Mouse (Mus musculus): Measurements from ENCODE around the gene Mfng.

The Mfng gene

DNA sequence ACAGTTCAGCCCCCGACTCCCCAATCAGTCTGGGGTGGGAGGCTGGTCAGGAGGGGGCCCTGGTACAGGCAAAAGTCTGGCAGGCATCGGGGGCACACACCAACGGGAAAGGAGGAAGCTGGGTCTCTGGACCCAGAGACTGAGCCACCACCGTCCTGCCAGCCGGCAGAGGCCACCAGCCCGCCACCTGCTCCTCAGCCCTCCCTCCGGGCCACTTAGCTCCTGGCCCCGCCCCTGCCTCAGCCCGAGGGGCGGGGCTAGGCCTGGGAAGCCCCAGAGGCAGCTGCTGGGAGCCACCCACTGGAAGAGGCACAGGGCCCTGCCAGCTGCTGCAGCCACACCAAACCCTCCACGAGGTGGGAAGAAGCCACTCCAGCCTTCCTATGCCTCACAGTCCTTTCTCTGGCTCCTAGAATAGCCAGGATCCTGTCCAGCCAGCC lies at the start of gene Mfng:
Gene Mfng, minus strand, starts transcription at position 186 of the 440 bp plus-strand sequence.
- DNase-seq: peak; percentile 99

DNA sequence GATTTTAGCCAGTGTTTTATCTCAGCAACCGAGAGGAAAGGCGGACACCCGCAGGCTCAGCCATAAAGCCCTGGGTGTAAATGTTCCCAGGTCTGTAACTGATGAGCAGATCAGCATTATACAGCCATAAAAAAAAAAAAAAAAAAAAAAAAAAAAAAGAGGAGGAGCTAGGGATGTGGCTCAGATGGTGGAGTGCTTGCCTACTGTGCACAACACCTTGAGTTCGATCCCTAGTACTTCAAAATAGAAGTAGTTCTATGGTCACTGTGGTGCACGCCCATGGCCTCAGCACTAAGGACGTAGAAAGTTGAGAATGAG lies 42.8 kb upstream of the Mfng start:
- DNase-seq: no peak

DNA sequence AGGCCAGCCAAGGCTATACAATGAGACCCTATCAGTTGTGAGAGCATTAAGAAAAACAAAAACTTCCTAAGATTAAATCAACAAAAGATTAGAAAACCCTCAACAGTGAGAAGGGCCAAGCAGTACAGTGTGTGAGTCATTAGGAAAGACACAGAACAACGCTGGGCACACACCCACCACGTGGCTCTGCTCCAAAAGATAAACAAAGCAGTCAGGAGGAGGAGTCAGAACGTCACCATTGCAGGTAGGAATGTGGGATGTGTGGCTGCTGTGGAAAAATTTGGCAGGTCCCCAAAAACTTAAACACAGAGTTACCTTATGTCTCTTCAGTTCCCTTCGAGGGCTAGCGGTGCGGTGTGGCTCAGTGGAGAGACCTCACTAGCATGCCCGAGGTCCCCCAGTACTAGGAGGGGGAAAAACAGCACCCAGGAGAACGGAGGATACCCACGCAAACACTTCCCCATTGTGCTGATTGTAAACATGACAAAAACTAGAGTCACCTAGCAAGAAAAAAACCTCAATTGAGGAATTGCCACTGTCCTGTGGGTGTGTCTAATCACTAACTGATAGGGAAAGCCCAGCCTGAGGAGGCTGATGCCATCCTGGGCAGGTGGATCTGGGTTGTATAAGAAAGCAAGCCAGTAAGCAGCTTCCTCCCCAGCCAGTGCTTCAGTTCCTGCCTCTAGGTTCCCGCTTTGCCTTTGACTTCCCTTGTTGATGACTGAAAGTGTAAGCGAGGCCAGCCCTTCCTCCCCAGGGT lies 42.2 kb upstream of the Mfng start:
- peak; percentile 96 for DNase-seq

DNA sequence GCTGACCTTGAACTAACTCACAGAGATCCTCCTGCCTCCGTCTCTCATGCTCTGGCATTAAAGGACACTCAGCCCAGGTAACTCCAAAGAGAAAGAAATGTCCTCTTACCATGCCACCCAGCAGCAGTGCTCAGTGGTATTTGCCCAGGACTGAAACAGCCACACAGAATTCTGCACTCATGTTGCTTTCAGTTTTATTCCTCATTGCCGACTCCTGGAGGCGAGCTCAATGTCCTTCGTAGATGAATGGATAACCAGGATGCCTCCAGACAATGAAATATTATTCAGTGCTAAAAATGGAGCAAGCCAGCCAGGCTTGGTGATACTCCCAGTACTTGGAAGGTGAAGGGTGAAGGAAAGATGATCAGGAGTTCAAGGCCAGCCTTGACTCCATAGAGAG lies 40.3 kb upstream of the Mfng start:
- peak; percentile 87 for DNase-seq

DNA sequence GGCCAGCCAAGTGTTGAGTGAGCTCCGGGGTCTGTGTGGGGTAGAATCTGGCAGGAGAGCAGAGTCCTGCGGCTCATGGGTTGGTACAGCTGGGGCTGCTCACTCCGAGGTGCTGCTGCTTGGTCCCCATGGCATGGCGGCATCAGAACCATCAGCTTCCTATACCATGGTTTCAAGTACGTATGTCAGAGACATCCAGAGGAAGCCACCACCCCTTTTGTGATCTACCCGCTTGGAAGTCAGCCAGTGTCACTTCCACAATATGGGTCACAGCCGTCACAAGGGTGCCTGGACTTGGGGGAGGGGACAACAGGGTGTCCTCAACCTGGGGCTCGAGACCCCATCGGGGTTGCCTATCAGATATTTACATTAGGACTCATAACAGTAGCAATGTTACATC lies 36.9 kb upstream of the Mfng start:
- peak; percentile 92 for DNase-seq

DNA sequence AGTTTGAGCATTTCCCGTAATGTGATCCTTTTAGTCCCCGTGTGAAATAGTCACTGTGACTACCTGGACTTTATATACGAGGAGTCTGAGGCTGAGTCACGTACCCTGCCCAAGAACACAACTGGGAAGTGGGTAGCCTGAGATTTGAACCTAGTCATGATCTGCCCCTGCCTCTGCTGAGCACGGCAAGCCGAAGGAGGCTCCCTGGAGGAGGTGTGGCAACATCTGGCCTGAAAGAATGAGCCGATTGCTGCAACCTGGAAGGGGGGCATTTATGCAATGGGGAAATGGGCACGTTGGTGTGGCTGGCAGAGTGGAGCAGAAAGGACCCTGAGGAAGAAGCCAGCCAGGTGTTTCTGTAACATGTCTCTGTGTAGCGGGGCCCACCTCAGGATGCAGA lies 36.5 kb upstream of the Mfng start:
- no peak for DNase-seq

DNA sequence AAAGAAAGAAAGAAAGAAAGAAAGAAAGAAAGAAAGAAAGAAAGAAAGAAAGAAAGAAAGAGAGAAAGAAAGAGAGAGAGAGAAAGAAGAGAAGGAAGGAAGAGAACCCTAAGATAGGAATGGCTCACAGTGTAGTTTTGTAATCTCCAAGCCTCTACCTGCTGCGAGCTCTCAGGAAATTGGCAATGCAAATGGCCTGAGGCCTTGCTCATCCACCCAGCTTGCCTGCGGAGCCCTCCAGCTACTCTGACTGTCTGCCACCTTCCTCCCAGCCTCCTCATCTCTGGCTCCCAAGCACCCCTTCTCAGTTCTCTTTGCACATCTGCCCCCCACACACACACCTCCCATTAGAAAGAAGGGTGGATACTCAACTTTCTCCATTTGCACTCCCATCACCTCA lies 35.7 kb upstream of the Mfng start:
- DNase-seq: no peak

DNA sequence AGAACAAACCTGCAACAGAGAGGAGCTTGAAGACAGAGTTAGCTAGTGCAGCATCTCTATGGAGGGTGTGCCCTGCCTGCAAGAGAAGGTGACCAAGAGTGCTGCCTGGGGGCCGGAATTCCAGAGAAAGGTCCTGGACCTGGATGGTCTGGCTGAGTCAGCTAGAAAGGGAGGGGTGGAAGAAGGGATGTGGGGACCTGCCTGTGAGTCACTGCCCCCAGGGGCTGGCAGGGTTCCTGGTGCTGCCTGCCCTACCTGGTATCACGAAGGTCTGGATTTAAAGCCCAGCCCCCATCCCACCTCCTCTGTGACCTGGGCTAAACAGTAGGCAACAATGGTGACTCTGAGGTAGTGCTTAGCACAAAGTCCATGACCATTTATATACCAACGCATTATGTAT lies 33.9 kb upstream of the Mfng start:
- peak; percentile 88 for DNase-seq

DNA sequence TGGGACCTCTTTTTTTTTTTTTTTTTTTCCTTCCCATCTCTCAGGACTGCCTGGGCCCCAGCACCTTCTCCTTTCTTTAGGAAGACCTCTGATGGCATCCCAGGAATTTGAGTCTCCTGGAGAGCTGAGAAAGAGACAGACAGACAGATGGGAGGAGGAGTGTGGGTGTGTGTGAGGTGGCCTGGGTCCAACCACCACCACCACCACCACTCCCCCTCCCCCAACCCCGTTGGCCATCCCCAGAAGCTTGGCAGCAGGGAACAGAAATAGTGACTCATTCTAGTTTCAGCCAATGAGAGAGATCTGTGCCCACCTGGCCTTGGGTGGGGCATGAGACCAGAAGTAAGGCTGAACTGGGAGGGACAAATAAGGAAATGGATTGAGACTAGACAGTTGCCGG lies 33.3 kb upstream of the Mfng start:
- peak; percentile 93 for DNase-seq

DNA sequence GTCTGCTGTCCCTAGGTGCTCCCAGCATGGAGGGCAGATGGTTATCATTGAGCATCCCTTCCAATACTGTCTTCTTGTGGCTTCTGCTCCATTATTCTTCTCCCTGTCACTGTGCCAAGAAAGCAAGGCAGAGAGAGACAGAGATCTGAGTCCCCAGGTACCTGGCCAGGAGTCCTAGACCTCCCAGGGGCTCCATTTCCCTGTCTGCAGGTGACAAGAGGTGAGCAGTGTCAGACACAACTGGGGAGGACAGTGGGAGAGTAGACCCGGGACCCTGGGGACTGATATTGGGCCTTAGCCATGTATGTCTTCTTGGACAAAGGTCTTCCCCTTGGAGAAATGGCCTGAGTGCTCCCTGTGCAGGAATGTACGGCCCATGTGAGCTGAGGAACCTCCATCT lies 32.1 kb upstream of the Mfng start:
- peak; percentile 92 for DNase-seq

DNA sequence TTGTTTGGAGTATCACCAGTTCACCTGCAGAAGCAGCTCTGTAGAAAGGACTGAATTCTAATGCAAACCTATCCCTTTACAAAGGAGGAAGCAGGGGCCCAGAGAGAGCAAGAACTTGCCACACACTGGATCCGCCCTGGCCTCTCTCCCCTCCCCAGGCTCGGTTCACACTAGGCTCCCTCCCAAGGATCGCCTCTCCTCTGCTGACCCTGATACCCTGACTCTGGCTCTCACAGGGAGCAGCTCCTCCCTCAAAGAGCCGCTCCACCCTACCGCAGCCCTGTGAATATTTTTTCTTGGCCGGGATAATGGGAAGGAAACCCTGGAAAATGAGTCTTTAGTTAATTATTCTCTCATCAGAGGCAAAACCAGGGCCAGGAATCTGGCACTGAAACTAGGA lies 31.1 kb upstream of the Mfng start:
- peak; percentile 98 for DNase-seq

DNA sequence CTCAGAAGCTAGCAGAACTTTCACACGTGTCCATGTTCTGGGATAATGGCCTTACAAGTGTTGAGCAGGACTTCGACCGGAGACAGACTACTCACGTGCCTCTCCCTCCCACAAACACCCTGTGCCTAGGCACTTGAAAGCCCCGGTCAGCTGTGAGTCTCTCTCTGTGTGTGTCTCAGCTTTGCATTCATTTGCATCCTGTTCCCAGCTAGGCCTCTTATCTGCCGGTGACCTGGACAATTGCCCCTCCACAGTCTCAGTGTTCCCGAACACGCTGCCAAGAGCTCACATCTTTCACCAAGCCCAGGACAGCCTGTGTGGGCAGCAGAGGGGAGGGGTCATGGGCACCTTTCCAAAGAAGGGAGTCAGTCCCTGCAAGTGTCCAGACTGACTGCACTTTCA lies 30.2 kb upstream of the Mfng start:
- peak; percentile 98 for DNase-seq

DNA sequence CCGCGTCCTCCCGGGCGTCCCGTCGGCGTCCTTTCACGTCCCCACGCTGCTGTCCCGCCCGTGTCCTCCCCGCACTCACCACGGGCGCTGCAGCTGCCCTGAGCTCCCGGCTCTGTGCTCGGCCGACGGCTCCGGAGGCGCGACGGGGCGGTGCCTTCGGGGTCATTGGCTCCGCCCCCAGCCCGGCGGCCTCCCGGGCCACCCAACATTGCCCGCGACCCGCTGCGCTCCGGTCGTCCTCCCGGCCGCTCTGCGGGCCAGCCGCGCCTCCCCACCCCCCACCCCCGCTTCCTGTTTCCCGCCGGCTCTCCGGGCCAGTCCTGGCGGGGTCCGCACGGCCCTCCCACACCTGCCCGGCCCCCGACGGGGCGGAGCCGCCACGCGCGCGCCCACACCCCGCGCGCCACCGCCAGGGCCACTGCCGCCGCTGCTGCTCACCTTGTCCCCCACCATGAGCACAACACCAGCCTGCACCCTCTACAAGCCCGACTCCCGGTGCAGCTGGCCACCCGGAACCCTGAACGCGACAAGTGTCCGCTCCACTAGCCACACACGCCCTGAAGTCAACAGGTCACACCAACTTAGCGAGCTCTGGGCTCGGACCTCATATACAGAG lies 29.6 kb upstream of the Mfng start, which contains the start of gene Card10:
Gene Card10, minus strand, starts transcription at position 267 of the 616 bp plus-strand sequence.
- DNase-seq: peak; percentile 98

DNA sequence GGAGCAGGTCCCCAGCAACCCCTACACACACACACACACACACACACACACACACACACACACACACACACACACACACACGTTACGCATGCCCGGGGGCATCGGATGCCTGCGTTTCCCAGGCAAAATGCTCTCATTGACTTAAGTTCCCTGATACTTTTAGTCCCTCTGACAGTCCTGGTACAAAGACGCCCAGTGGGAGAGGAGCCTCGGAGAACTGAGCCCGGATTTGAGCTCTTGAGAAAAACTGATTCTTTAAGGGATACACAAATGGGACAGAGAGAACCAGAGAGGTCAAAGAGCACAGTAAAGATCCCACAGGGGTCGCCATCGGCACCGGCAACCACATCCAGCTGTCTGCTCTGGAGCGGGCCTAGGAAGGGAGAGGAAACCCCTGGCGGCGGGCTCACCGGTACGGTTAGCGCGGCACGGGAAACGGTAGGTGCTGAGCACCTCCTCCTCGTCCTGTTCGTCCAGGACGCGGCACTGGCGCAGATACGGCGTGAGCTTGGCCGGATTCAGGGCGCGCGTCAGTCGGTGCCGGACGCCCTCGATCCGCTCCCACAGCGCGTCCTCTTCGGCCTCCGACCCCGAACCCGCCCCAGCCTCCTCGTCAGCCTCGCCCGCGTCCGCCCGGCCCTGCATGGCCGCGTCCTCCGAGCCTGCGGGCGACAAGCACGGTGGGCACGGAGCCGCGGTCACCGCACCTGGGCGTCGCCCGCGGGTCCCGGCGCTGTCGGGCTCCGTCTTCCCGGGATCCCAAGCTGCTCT lies 28.9 kb upstream of the Mfng start:
- peak; percentile 96 for DNase-seq

DNA sequence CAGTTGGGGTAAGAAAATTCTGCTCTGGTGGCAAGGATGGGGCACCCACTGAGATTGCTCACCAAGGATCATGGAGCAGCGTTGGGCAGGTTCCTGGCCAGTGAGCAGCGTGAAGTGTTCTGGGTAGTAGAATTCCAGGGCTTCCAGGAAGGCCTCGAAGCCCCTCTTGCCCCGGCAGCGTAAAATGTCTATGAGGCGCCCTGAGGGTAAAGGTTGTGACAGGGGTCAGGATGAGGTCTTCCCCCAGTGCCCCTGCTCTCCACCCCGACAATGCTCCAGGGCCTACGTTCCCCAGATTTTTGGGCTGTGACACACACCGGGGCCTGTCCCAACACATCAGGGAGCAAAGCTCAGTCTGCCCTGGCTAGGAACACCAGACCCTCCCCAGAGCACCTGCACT lies 28.3 kb upstream of the Mfng start:
- peak; percentile 93 for DNase-seq

DNA sequence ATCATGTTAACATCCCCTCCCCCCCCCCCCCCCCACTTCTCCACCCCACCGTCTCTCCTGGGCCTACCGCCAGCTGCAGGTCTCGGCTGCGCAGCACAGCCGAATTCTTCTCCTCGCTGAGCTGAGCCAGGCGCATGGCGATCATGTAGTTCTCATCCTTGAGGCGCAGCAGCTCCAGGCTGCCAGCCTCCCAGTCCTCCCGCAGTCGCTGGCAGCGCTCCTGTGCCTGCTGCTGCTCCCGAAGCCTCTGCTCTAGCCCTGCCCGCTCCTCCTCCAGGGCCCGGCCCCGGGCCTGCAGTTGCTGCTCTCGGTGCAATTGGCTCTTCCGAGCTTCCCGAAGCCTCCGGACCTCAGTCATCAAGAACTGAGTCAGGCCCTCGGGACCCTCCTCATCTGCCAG lies 25.8 kb upstream of the Mfng start:
- DNase-seq: peak; percentile 93

DNA sequence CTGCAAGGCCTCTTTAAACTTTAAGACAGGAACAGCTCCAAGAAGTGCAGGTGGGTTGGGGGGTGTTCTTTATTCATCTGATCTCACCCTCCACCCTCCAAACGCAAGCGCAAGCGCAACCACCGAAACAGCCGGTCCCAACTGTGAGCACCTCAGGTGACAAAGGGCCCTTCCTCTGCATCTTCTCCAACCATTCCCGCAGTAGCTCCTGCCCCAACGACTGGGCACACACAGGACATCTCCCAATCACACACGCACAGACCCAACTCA lies 23.7 kb upstream of the Mfng start:
- DNase-seq: no peak

DNA sequence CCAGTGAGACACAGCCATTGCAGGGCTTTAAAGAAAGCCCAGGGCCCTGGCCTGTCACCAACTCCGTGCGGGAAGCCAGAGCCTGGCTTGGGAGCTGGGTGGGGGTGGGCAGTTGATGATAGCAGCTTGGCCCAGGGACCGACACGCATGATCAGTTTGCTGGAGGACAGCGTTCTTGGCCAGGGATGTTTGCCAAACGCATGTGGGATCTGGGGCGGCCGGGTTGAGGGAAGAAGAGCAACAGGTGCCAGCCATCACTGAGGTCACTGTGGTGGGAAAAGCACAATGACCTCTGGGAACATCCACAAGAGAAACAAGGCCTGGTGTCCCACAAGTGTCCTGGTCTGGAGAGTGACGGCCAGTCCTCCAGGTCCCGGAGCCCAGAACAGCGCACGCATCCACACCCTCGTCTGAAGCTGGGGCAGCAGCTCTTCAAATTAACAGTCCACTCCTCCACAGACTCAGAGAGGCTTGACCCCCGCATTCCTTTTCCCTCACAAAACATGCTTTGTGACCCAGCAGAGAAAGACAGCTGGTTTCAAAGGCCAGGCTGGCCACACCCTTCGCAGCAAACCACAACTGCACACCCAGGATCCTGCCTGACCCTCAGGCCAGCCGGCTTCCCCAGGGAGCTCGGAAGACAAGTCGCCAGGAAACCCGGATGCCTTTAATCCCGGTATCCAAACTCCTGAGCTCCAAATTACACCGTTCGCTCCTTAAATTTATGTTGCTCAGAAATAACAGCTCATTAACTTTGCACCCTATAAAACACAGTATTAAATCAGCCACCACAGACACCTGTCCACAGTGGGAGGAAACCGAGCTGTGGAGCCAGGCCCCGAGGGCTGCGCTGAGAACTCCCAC lies 23.2 kb upstream of the Mfng start:
- peak; percentile 97 for DNase-seq

DNA sequence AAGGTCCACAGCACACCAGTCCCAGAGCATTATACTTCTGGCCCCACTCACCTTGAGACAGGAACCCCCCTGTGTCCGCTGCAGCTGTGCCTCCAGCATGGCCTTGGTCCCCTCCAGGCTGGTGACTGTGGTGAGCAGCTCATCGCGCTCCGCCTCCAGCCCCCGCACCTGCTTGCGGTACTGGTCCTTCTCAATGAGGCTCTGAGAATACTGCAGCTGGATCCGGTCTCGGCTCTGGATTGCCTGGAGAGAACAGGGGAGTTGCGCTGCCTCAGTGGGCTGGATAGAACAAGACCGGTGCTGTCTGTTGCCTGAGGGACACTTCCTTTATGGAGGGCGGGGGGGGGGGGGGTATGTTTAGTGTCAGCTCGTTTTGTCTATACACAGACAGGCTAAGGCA lies 17.7 kb upstream of the Mfng start:
- peak; percentile 93 for DNase-seq

DNA sequence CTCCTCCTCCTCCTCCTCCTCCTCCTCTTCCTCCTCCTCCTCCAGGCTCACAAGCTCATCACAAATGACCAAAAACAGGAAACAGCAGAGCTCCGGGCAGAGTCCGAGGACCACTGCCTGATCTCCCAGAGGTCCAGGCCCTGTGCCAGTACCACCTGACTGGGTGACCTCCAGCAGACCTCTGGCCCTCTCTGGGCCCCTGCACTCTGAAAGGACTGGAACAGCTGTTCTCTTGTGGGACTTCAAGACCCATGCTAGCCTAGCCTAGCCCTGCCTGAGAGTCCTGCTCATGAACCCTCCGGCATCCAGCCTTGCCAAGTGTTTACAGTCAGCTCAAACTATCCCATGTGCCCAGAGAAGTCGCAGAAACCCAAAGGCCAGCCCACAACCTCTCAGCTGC lies 17.2 kb upstream of the Mfng start:
- peak; percentile 99 for DNase-seq

DNA sequence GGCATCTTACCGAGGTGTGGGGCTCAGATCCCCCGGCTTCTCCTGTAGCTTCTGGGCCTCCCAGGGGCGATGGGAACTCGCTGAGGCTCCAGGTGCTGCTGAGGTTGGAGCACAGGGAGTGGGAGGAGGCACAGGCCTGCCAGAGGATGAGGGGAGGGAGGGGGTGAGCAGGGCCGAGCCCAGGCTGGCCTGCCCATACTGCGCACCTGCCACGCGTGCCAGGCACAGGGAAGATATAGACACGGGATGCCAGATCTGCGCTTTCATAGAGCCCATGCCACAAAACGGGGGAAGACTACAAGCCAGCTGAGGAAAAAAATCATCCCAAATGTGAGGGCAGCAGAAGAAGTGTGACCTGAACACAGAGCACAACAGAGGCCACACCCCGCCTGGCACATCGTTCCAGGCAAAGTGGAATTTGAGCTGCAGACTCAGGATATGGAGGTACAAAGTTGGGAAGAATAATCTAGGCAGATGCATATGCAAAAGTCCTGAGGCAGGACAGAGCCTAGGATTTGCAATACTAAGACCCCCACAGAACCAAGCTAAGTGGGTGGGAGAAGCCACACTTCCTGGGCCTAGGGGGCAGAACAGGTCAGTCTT lies 16.5 kb upstream of the Mfng start:
- peak; percentile 94 for DNase-seq

DNA sequence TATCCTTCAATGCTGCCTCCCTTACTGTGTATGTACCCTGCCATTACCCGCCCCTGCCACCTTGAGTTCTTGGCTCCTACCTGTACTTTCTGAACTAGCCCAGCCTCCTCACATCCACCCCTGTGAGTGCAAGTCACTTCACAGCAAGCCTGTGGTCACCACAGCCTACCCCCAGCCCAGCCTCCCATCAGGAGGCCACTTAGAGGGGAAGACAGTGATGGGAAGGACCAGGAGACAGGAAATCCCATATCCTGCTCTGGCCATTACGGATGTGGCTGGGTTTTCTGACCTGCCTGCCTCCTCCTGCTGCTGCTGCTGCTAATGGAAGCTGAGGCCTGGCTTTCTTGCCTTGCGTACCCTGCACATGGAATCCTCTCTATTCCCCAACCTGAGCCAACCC lies 14.8 kb upstream of the Mfng start:
- DNase-seq: peak; percentile 98

DNA sequence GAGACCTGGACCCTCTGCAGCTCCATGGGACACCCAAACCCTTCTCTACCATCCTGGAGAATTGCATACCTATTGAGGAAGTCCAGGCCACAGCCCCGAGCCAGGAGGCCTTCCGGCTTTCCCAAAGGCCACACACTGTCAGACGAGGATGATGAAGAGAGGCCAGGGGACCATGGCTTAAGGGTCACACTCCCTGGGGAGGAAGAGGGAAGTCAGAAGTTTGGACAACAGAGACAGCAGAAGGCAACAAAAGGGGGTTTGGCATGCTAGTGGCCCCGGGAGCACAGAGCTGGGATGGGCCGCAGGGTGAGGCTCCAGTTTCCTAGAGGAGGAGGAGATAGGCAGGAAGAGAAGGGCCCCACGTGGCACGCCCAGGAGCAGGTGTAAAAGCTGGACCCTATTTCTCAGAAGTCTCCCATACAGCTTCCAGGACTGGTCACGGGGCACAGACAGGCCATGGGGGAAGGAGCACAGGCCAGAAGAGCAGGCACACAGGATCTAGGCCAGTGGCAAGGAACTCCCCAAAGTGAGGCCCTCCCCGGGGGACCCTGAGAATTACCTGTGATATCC lies 14.1 kb upstream of the Mfng start:
- peak; percentile 98 for DNase-seq
